Mouse (Mus musculus) c-Kit-positive CD71-positive TER-119-negative erythroid progenitor cells, embryonic 14.5 days (primary cell): ENCODE results near the gene Tbc1d8.

Experiments
- DNase-seq: peaks from one replicate; pipeline ENCODE4 v3.0.0-alpha.2; 2013; ENCODE audit warnings: low read depth

Tbc1d8 gene

GRCm38 (mm10) chr1:39362515-39362893 is 116.1 kb downstream of the Tbc1d8 start:
- DNase-seq: no peak

- no peak for DNase-seq
Observed at GRCm38 (mm10) chr1:39361754-39362514, 116.6 kb downstream of the Tbc1d8 start.

GRCm38 (mm10) chr1:39349427-39349826 is 129.1 kb downstream of the Tbc1d8 start:
- DNase-seq: no peak

- DNase-seq: no peak
Observed at GRCm38 (mm10) chr1:39349001-39349400, 129.6 kb downstream of the Tbc1d8 start.

GRCm38 (mm10) chr1:39344981-39345600 is 133.5 kb downstream of the Tbc1d8 start:
- DNase-seq: no peak

- no peak for DNase-seq
Observed at GRCm38 (mm10) chr1:39343242-39343641, 135.3 kb downstream of the Tbc1d8 start.

GRCm38 (mm10) chr1:39341807-39342206 is 136.7 kb downstream of the Tbc1d8 start:
- no peak for DNase-seq

- peak; percentile 27 for DNase-seq
Observed at GRCm38 (mm10) chr1:39340647-39341046, 137.9 kb downstream of the Tbc1d8 start.

- DNase-seq: no peak
Observed at GRCm38 (mm10) chr1:39340156-39340555, 138.4 kb downstream of the Tbc1d8 start.

GRCm38 (mm10) chr1:39339455-39339854 is 139.1 kb downstream of the Tbc1d8 start:
- no peak for DNase-seq

GRCm38 (mm10) chr1:39338831-39339230 is 139.7 kb downstream of the Tbc1d8 start:
- no peak for DNase-seq

- DNase-seq: no peak
Observed at GRCm38 (mm10) chr1:39336788-39337187, 141.8 kb downstream of the Tbc1d8 start.

- DNase-seq: no peak
Observed at GRCm38 (mm10) chr1:39335561-39336196, 142.9 kb downstream of the Tbc1d8 start.

- DNase-seq: no peak
Observed at GRCm38 (mm10) chr1:39332456-39332855, 146.1 kb downstream of the Tbc1d8 start.

- no peak for DNase-seq
Observed at GRCm38 (mm10) chr1:39330857-39331594, 147.5 kb downstream of the Tbc1d8 start.

- DNase-seq: no peak
Observed at GRCm38 (mm10) chr1:39327546-39327945, 151.0 kb downstream of the Tbc1d8 start.

GRCm38 (mm10) chr1:39325228-39325627 is 153.3 kb downstream of the Tbc1d8 start:
- no peak for DNase-seq

- no peak for DNase-seq
Observed at GRCm38 (mm10) chr1:39321954-39322353, 156.6 kb downstream of the Tbc1d8 start.
